In the genomic region with DNA sequence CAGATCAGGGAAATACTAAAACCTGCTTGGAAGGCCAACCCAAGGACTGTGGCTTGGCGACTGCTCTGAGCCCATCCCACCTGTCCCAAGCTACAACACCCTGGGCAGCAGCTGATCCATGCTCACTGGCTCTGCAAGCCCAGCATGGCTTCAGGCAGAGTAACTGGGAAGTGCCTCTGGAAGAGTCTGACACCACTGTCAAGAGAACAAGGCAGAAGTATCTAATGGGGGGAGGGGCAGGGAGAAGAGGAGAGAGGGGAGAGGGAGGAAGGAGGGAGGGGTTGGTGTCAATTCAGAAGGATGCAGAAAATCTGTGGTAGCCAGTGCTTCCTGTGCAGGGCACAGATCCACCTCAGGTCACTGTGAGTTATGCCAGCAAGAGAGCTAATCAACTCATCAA, we compare ENCODE assay signal across 31 mouse cellular contexts. TPM values are rescaled to one million over a fixed set of nuclear protein-coding genes. Genes with fewer than 3 reads are reported as not detected.
"Had no signal": no experiment of that assay in that cellular context is flagged by ENCODE, and none has a peak within 500 bp of the region (broad histone marks: within the 10 kb centered on the region; RNA-seq: fewer than 3 reads in every experiment).

No protein-coding gene starts in this region.

- H3K4me1 ChIP-seq: liver, embryonic 13.5 days; midbrain, embryonic 15.5 days; neural tube, embryonic 13.5 days had no signal

- ATAC-seq: midbrain, embryonic 15.5 days had no signal

- H3K4me3 ChIP-seq: layer of hippocampus, adult 2 months; left cerebral cortex, adult 2 months; liver, embryonic 13.5 days; midbrain, embryonic 15.5 days; myocyte; neural tube, embryonic 13.5 days had no signal

- H3K27me3 ChIP-seq: liver, embryonic 13.5 days had no signal

- H3K9ac ChIP-seq: liver, embryonic 13.5 days; midbrain, embryonic 15.5 days; neural tube, embryonic 13.5 days had no signal

- H3K27ac ChIP-seq: kidney, postnatal 0 days; layer of hippocampus, adult 2 months; left cerebral cortex, adult 2 months; liver, embryonic 13.5 days; midbrain, embryonic 15.5 days; neural tube, embryonic 13.5 days had no signal

- H3K4me2 ChIP-seq: liver, embryonic 13.5 days; midbrain, embryonic 11.5 days; midbrain, embryonic 15.5 days; neural tube, embryonic 13.5 days had no signal

- DNase-seq: kidney, adult 2 months; layer of hippocampus, adult 9-11 months; liver, embryonic 13.5 days; lung, adult 2 months; lung, postnatal 14 days; lung, postnatal 4 days; retina, postnatal 1 day; right cerebral cortex, postnatal 25 days; spleen, adult 18-20 months; thymus, adult 18-20 months; thymus, postnatal 36 days had no signal

- H3K36me3 ChIP-seq: liver, embryonic 13.5 days; midbrain, embryonic 15.5 days; neural tube, embryonic 13.5 days had no signal

- H3K9me3 ChIP-seq: liver, embryonic 13.5 days; neural tube, embryonic 13.5 days had no signal

RNA-seq across cellular contexts. Expression of gene Spaca7, which starts 48.5 kb away (rescaled TPM):
- total RNA-seq: layer of hippocampus, adult 2 months; layer of hippocampus, postnatal 25 days; left cerebral cortex, adult 2 months; left cerebral cortex, postnatal 10 days; left cerebral cortex, postnatal 36 days; liver, adult 2 months; megakaryocyte progenitor cell, adult 5-6 weeks; neutrophil, adult 5-6 weeks had no signal
- polyA plus RNA-seq: large intestine, adult 2 months; limb, embryonic 11.5 days; limb, embryonic 14.5 days; liver, adult 2 months; liver, embryonic 13.5 days; liver, embryonic 16.5 days; lung, adult 2 months; lung, embryonic 16.5 days; midbrain, embryonic 11.5 days; midbrain, embryonic 15.5 days; myocyte; neural tube, embryonic 13.5 days; stomach, embryonic 16.5 days; urinary bladder, adult 2 months had no signal
